Mouse (Mus musculus): ENCODE measurements around the gene Frem1. TPM values are rescaled to one million over a fixed set of nuclear protein-coding genes. Genes with fewer than 3 reads are reported as not detected.

Frem1 gene
- polyA plus RNA-seq (2014; fragmentation: Illumina TruSeq; extraction: RNeasy Lipid Tissue Mini Kit (QIAGEN cat#74804); ENCODE audit: low replicate concordance): 0.85 TPM

GRCm38 (mm10) chr4:83051634-83052577 is at the start of gene Frem1:
Gene Frem1, minus strand, starts transcription at chr4:83052339.

GRCm38 (mm10) chr4:82884636-82885534 is 167.3 kb downstream of the Frem1 start, which contains the start of gene Cer1:
Gene Cer1, minus strand, starts transcription at chr4:82885148.

GRCm38 (mm10) chr4:82859131-82860125 is 192.7 kb downstream of the Frem1 start, which contains the start of gene Zdhhc21:
Gene Zdhhc21, minus strand, starts transcription at chr4:82859958.

Other genes with a start within 250 kb of the Frem1 start
- gene Zdhhc21, start 192.4 kb downstream of the Frem1 start, polyA plus RNA-seq (2014; fragmentation: Illumina TruSeq; extraction: RNeasy Lipid Tissue Mini Kit (QIAGEN cat#74804); ENCODE audit: low replicate concordance): 24.9 TPM
- not detected for gene Cer1, start 167.2 kb downstream of the Frem1 start, polyA plus RNA-seq (2014; fragmentation: Illumina TruSeq; extraction: RNeasy Lipid Tissue Mini Kit (QIAGEN cat#74804); ENCODE audit: low replicate concordance)